Comparison of ENCODE assay signal across 8 mouse cellular contexts in genomic region chr4:141558658-141559057, GRCm38 (mm10). TPM values are rescaled to one million over a fixed set of nuclear protein-coding genes. Genes with fewer than 3 reads are reported as not detected.
DNase-seq lines count a peak whose midpoint lies in the region; ATAC-seq lines count a peak whose summit lies in the region.

No protein-coding gene starts in this region.

- H3K27me3 ChIP-seq in heart, embryonic 14.5 days (ENCODE audit: control insufficient read depth, insufficient read depth, low read length) = no peaks in the 10 kb centered on the region
- H3K27me3 ChIP-seq in forebrain, embryonic 16.5 days (replicated peaks; ENCODE audit: control insufficient read depth, insufficient read depth, low read length) = no peaks in the 10 kb centered on the region
- H3K27me3 ChIP-seq in liver, embryonic 11.5 days (replicated peaks; ENCODE audit: control insufficient read depth, insufficient read depth, low read length) = no peaks in the 10 kb centered on the region
- H3K27me3 ChIP-seq in neural tube, embryonic 11.5 days (ENCODE audit: control insufficient read depth, insufficient read depth, low read length) = no peaks in the 10 kb centered on the region

- H3K9ac ChIP-seq in heart, embryonic 14.5 days (ENCODE audit: low read length) = peak overlapping the region; percentile 76
- H3K9ac ChIP-seq in forebrain, embryonic 16.5 days (replicated peaks; ENCODE audit: low read depth, low read length) = no peak overlapping the region
- H3K9ac ChIP-seq in liver, embryonic 11.5 days (ENCODE audit: low read depth, low read length) = peak overlapping the region; percentile 70; the same call in 1 of the 2 replicates
- H3K9ac ChIP-seq in neural tube, embryonic 11.5 days (ENCODE audit: low read length) = peak overlapping the region; percentile 53

- peak overlapping the region; percentile 97 to 99 for H3K27ac ChIP-seq in heart, embryonic 14.5 days (replicated peaks in 1 of 2; ENCODE audit: control insufficient read depth in 1 of 2, insufficient read depth in 1 of 2, low read depth in 2 of 2, low read length in 2 of 2)
- peak overlapping the region; percentile 82; the same call in 1 of the 2 replicates for H3K27ac ChIP-seq in forebrain, embryonic 16.5 days (ENCODE audit: low read length)
- H3K27ac ChIP-seq in liver, embryonic 11.5 days (ENCODE audit: low read depth, low read length) = peak overlapping the region; percentile 83
- 0 out of 2 replicates have a peak overlapping the region, but pooled peaks have one; percentile 35 for H3K27ac ChIP-seq in neural tube, embryonic 11.5 days (ENCODE audit: low read depth, low read length)

- H3K4me2 ChIP-seq in heart, embryonic 14.5 days (ENCODE audit: low read length) = peak overlapping the region; percentile 89
- peak overlapping the region; percentile 78 for H3K4me2 ChIP-seq in forebrain, embryonic 16.5 days (ENCODE audit: low read length)
- H3K4me2 ChIP-seq in liver, embryonic 11.5 days = peak overlapping the region; percentile 84
- H3K4me2 ChIP-seq in neural tube, embryonic 11.5 days (ENCODE audit: low read depth) = peak overlapping the region; percentile 65

- 10% methylated on average over 16 of the region's 16 CpGs for WGBS in heart, embryonic 14.5 days
- WGBS in forebrain, embryonic 16.5 days = 8% methylated on average over 16 of the region's 16 CpGs
- WGBS in liver, embryonic 11.5 days = 7% methylated on average over 16 of the region's 16 CpGs
- WGBS in neural tube, embryonic 11.5 days = 23% methylated on average over 16 of the region's 16 CpGs

- no peaks in the 10 kb centered on the region for H3K36me3 ChIP-seq in heart, embryonic 14.5 days (ENCODE audit: control insufficient read depth, insufficient read depth, low read length)
- H3K36me3 ChIP-seq in forebrain, embryonic 16.5 days (ENCODE audit: control insufficient read depth, insufficient read depth) = no peaks in the 10 kb centered on the region
- H3K36me3 ChIP-seq in liver, embryonic 11.5 days (ENCODE audit: control insufficient read depth, insufficient read depth, low read length) = no peaks in the 10 kb centered on the region
- no peaks in the 10 kb centered on the region for H3K36me3 ChIP-seq in neural tube, embryonic 11.5 days (ENCODE audit: control insufficient read depth, insufficient read depth, low read length)

- DNase-seq in heart, postnatal 14 days = no peak
- peak; percentile 65 for DNase-seq in MEL-GATA-1-ER (ENCODE audit: extremely low read depth, low read depth)
- DNase-seq in liver, embryonic 11.5 days (ENCODE audit: low spot score) = peak; percentile 53
- DNase-seq in neural tube, embryonic 11.5 days (ENCODE audit: low spot score) = no peak
- no peak for DNase-seq in urinary bladder, adult 18-20 months (ENCODE audit: low spot score in 2 of 2)

- no peaks in the 10 kb centered on the region for H3K9me3 ChIP-seq in heart, embryonic 14.5 days (ENCODE audit: control insufficient read depth, low read length)
- no peaks in the 10 kb centered on the region for H3K9me3 ChIP-seq in forebrain, embryonic 16.5 days (ENCODE audit: control insufficient read depth, low read length)
- H3K9me3 ChIP-seq in liver, embryonic 11.5 days (ENCODE audit: control insufficient read depth, low read length) = no peaks in the 10 kb centered on the region
- no peaks in the 10 kb centered on the region for H3K9me3 ChIP-seq in neural tube, embryonic 11.5 days (ENCODE audit: control insufficient read depth, low read length)

- no peak for ATAC-seq in heart, embryonic 14.5 days (ENCODE audit: insufficient number of reproducible peaks, insufficient read depth, low FRiP score, low read depth)
- ATAC-seq in forebrain, embryonic 16.5 days = peak; percentile 5; the same call in 1 of the 2 replicates
- peak; percentile 25; the same call in 1 of the 2 replicates for ATAC-seq in liver, embryonic 11.5 days (replicated peaks; ENCODE audit: low FRiP score)
- ATAC-seq in neural tube, embryonic 11.5 days (ENCODE audit: insufficient read depth, low FRiP score, low TSS enrichment) = no peak
- no peak for ATAC-seq in cerebellum, adult (ENCODE audit: insufficient number of reproducible peaks, low FRiP score, low TSS enrichment)

- intact Hi-C loops in heart, postnatal 14 days (cut with DNase I) = no loop called here

- peaks cover 9 to 13% of the 10 kb centered on the region in 2 experiments for H3K4me1 ChIP-seq in heart, embryonic 14.5 days (ENCODE audit: control insufficient read depth in 2 of 2, insufficient read depth in 2 of 2, low read length in 2 of 2)
- peaks cover 2% of the 10 kb centered on the region; the same call in 1 of the 2 replicates for H3K4me1 ChIP-seq in forebrain, embryonic 16.5 days (replicated peaks; ENCODE audit: control insufficient read depth, insufficient read depth, low read length)
- peaks cover 13% of the 10 kb centered on the region for H3K4me1 ChIP-seq in liver, embryonic 11.5 days (replicated peaks; ENCODE audit: control insufficient read depth, insufficient read depth, low read length)
- H3K4me1 ChIP-seq in neural tube, embryonic 11.5 days (ENCODE audit: control insufficient read depth, insufficient read depth, low read length) = 0 out of 2 replicates have a peak, but pooled peaks cover 6% of the 10 kb centered on the region

- H3K4me3 ChIP-seq in heart, embryonic 14.5 days (ENCODE audit: control insufficient read depth in 1 of 2, insufficient read depth in 1 of 2, low read depth in 1 of 2, low read length in 2 of 2) = peak overlapping the region; percentile 41 to 54
- H3K4me3 ChIP-seq in forebrain, embryonic 16.5 days (replicated peaks; ENCODE audit: low read length) = peak overlapping the region; percentile 46
- peak overlapping the region; percentile 51 for H3K4me3 ChIP-seq in liver, embryonic 11.5 days (ENCODE audit: low read depth, low read length)
- H3K4me3 ChIP-seq in neural tube, embryonic 11.5 days (ENCODE audit: low read depth, low read length) = peak overlapping the region; percentile 37

RNA-seq across cellular contexts. Expression of gene Spen, which starts 20.3 kb away (rescaled TPM):
- polyA plus RNA-seq in heart, embryonic 14.5 days (2014; fragmentation: Nextera tagmentation; extraction: Ambion mirVana) = 9.6 and 10.7 TPM in 2 replicates
- total RNA-seq in heart, postnatal 14 days (2021) = 10 to 100 TPM; 33.8 to 34.0 TPM
- polyA plus RNA-seq in forebrain, embryonic 16.5 days (2015; fragmentation: Nextera tagmentation; extraction: Ambion mirVana) = 16.0 and 19.1 TPM in 2 replicates
- 9.1 and 10.4 TPM in 2 replicates for polyA plus RNA-seq in liver, embryonic 11.5 days (2014; fragmentation: Nextera tagmentation; extraction: Ambion mirVana)
- polyA plus RNA-seq in neural tube, embryonic 11.5 days (2014; fragmentation: Nextera tagmentation; extraction: Ambion mirVana) = 13.9 and 16.2 TPM in 2 replicates

RNA-seq across cellular contexts. Expression of gene Fblim1, which starts 47.2 kb away (rescaled TPM):
- 45.2 and 45.7 TPM in 2 replicates for polyA plus RNA-seq in heart, embryonic 14.5 days (2014; fragmentation: Nextera tagmentation; extraction: Ambion mirVana)
- total RNA-seq in heart, postnatal 14 days (2021) = 100 to 1,000 TPM; 299 to 338 TPM
- 18.8 and 27.8 TPM in 2 replicates for polyA plus RNA-seq in forebrain, embryonic 16.5 days (2015; fragmentation: Nextera tagmentation; extraction: Ambion mirVana)
- polyA plus RNA-seq in liver, embryonic 11.5 days (2014; fragmentation: Nextera tagmentation; extraction: Ambion mirVana) = 15.4 and 17.0 TPM in 2 replicates
- 31.5 and 34.9 TPM in 2 replicates for polyA plus RNA-seq in neural tube, embryonic 11.5 days (2014; fragmentation: Nextera tagmentation; extraction: Ambion mirVana)

RNA-seq across cellular contexts. Expression of gene Tmem82, which starts 59.8 kb away (rescaled TPM):
- polyA plus RNA-seq in heart, embryonic 14.5 days (2014; fragmentation: Nextera tagmentation; extraction: Ambion mirVana) = 0.19 and 0.43 TPM in 2 replicates
- total RNA-seq in heart, postnatal 14 days (2021) = 10 to 100 TPM; 30.1 to 35.4 TPM
- polyA plus RNA-seq in forebrain, embryonic 16.5 days (2015; fragmentation: Nextera tagmentation; extraction: Ambion mirVana) = 0.13 and 0.19 TPM in 2 replicates
- polyA plus RNA-seq in liver, embryonic 11.5 days (2014; fragmentation: Nextera tagmentation; extraction: Ambion mirVana) = 3.3 and 3.7 TPM in 2 replicates
- 0.50 and 0.61 TPM in 2 replicates for polyA plus RNA-seq in neural tube, embryonic 11.5 days (2014; fragmentation: Nextera tagmentation; extraction: Ambion mirVana)

Comparison
In these comparisons a context has a peak if more than half of its experiments do, and no peak if none do; other contexts are left out.
1. ATAC-seq: peak in forebrain, embryonic 16.5 days (single experiment) and liver, embryonic 11.5 days (single experiment); none in heart, embryonic 14.5 days (single experiment), neural tube, embryonic 11.5 days (single experiment) and cerebellum, adult (single experiment).
2. H3K27ac ChIP-seq: peak in every context shown above with its lines; median percentile 98 in heart, embryonic 14.5 days; 83 in liver, embryonic 11.5 days; 82 in forebrain, embryonic 16.5 days; 35 in neural tube, embryonic 11.5 days.
3. DNase-seq: peak in MEL-GATA-1-ER (single experiment) and liver, embryonic 11.5 days (single experiment); none in heart, postnatal 14 days (0 of 2), neural tube, embryonic 11.5 days (single experiment) and urinary bladder, adult 18-20 months (0 of 2).
4. Peak in every context shown above with its lines, with median percentiles within 50 percentile points of each other: H3K4me2 ChIP-seq and H3K4me3 ChIP-seq.